Mouse (Mus musculus) embryonic facial prominence, embryonic 13.5 days (tissue): ENCODE data around the gene Sugp2. TPM values are rescaled to one million over a fixed set of nuclear protein-coding genes. Genes with fewer than 3 reads are reported as not detected.
A peak's percentile ranks its signal among the peaks of the same experiment; 100 is the strongest.

ENCODE experiments used
- ATAC-seq: fragments of 200-750 bp; cut with Nextera tagmentation; 2 replicates; pipeline ENCODE4 v1.8.0; 2017; ENCODE audit warnings: low read depth; ENCODE audit not compliant: insufficient number of reproducible peaks, insufficient read depth, low FRiP score, low TSS enrichment
- H3K27ac ChIP-seq: fragments of 300-500 bp; sonication (generic); 2 replicates; pipeline ENCODE4 v1.5.1; 2015; ENCODE audit warnings: moderate library complexity, mild to moderate bottlenecking, inconsistent platforms
- H3K27me3 ChIP-seq: fragments of 300-500 bp; sonication (generic); 2 replicates; pipeline ENCODE4 v1.6.1; 2015; ENCODE audit warnings: mild to moderate bottlenecking, inconsistent platforms
- H3K36me3 ChIP-seq: fragments of 300-500 bp; sonication (generic); 2 replicates; pipeline ENCODE4 v1.6.1; 2015; ENCODE audit warnings: mild to moderate bottlenecking, inconsistent platforms
- H3K4me1 ChIP-seq: fragments of 300-500 bp; sonication (generic); 2 replicates; pipeline ENCODE4 v1.6.1; 2015; ENCODE audit warnings: inconsistent platforms
- H3K4me2 ChIP-seq: fragments of 300-500 bp; sonication (generic); 2 replicates; pipeline ENCODE4 v1.6.1; 2015; ENCODE audit warnings: moderate library complexity, mild to moderate bottlenecking, inconsistent platforms
- H3K4me3 ChIP-seq: fragments of 300-500 bp; sonication (generic); 2 replicates; pipeline ENCODE4 v1.5.1; 2015; ENCODE audit warnings: mild to moderate bottlenecking, inconsistent platforms
- H3K9ac ChIP-seq: fragments of 300-500 bp; sonication (generic); 2 replicates; pipeline ENCODE4 v1.6.1; 2015; ENCODE audit warnings: mild to moderate bottlenecking, inconsistent platforms
- H3K9me3 ChIP-seq: fragments of 300-500 bp; sonication (generic); 2 replicates; pipeline ENCODE4 v1.6.1; 2016; ENCODE audit warnings: inconsistent platforms
- WGBS: fragments of 180-500 bp; shearing (Covaris S2); methylation state at CpG from one replicate; pipeline ENCODE4 v1.1.7; 2015; ENCODE audit warnings: mixed read lengths; 5-methylcytosine and 5-hydroxymethylcytosine counted together
- polyA plus RNA-seq: library from polyadenylated mRNA; unstranded; fragments of >200 nt; fragmentation: Nextera tagmentation; extraction: Ambion mirVana; gene quantifications from 2 replicates; pipeline ENCODE4 v1.2.1, GENCODE M21; 2015

Gene Sugp2
- polyA plus RNA-seq, 1 experiment from 2014 or later, result 43.3 TPM

DNA sequence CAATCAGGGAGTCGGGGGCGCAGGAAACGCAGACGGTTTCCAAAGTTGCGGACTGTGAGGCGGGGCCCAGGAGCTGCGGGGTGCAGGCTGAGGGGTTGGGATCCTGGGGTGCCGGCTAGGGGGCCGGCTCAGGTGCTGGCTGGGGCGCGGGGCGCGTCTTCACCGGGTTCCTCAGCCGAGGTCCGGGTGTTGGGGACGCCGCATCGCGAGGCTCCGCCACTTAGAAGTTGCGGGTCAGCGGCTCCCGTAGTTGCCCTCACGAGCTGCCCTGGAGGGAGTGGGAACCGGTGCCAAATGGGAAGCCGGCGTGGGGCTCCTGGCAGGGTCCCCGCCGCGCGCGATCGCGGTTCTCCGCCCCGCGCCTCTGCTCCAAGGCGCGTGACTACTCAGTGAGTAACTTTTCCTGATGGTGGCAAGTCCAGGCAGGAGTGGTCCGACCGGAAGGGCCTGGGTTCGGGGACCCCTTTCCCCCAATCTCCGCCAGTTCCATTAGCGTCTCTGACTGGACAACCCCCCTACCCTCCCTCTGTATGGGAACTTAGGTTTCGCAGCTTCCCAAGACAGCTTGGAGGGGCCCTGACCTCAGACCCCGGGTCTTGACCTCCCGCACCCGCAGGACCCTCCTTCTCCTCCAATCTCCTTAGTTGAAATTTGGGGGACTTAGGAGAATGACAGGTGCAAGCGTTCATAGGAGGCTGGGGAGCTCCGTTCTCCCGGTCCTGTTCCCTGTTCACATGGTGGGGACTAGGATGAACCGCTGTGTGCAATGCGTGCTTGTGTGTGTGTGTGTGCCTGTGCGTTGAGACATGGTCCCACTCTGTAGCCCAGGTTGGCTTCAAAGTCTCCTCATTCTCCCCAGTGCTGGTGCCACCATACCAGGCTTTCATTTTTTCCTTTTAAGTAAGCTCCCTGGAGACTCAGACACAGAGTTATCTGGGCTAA is 49.4 kb downstream of the Sugp2 start:
- ATAC-seq, result no peak; the same call in 1 of the 2 replicates
- Histone ChIP-seq H3K4me2 (peak overlapping the region; percentile 88), H3K9ac (peak overlapping the region; percentile 95), H3K4me3 (peak overlapping the region; percentile 84), H3K9me3 (0 out of 2 replicates have a peak, but pooled peaks cover 4% of the 10 kb centered on the region), H3K4me1 (peaks cover 13% of the 10 kb centered on the region), H3K36me3 (peaks cover 38% of the 10 kb centered on the region), H3K27me3 (no peaks in the 10 kb centered on the region), H3K27ac (peak overlapping the region; percentile 74)
- under 1% methylated on average over 51 of the region's 55 CpGs for WGBS

DNA sequence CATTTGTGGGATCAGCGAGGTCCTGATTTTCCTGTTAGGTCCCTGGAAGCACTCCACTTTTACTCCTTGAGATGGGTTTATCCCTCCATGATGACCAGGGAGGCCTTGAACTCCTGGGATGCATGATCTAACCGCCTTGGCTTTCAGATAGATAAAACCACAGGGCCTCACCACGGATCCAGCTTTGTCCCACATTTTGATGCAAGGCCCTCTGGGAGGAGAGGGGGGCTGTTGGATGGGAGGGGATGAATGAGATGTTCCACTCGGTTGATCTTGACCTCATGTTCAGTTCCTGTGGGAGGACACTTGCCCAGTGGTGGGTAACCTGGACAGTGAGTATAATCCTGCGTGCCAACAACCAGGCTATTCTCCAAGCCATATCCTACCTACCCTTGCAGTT is 50.4 kb downstream of the Sugp2 start:
- 79% methylated on average over 5 of the region's 5 CpGs for WGBS
- Histone ChIP-seq H3K9ac (peak overlapping the region; percentile 44; the same call in 1 of the 2 replicates), H3K4me2 (peak overlapping the region; percentile 88), H3K4me1 (peaks cover 13% of the 10 kb centered on the region), H3K9me3 (0 out of 2 replicates have a peak, but pooled peaks cover 4% of the 10 kb centered on the region), H3K4me3 (0 out of 2 replicates have a peak overlapping the region, but pooled peaks have one; percentile 6), H3K27me3 (no peaks in the 10 kb centered on the region), H3K27ac (no peak overlapping the region), H3K36me3 (peaks cover 49% of the 10 kb centered on the region)
- ATAC-seq, result no peak

DNA sequence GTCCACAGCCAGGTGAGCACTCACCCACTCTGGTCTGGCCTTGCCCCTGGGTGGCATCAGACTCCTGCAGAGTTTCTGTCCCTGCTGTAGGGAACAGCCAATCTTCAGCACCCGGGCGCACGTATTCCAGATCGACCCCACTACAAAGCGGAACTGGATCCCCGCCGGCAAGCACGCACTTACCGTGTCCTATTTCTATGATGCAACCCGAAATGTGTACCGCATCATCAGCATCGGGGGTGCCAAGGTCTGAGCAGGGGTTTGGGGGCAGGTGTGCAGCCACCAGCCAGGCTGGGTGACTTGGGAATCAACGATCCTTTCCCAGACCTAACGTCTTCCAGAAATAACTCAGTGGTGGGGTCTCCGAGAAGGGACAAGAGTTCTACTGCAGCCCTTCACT is 51.3 kb downstream of the Sugp2 start:
- 96% methylated on average over 15 of the region's 15 CpGs for WGBS
- H3K4me2 ChIP-seq, result no peak overlapping the region
- peaks cover 57% of the 10 kb centered on the region for H3K36me3 ChIP-seq
- no peak overlapping the region for H3K27ac ChIP-seq
- ATAC-seq, result no peak
- H3K4me1 ChIP-seq, result peaks cover 13% of the 10 kb centered on the region
- H3K9me3 ChIP-seq, result 0 out of 2 replicates have a peak, but pooled peaks cover 4% of the 10 kb centered on the region
- H3K9ac ChIP-seq, result no peak overlapping the region
- H3K27me3 ChIP-seq, result no peaks in the 10 kb centered on the region
- H3K4me3 ChIP-seq, result no peak overlapping the region

DNA sequence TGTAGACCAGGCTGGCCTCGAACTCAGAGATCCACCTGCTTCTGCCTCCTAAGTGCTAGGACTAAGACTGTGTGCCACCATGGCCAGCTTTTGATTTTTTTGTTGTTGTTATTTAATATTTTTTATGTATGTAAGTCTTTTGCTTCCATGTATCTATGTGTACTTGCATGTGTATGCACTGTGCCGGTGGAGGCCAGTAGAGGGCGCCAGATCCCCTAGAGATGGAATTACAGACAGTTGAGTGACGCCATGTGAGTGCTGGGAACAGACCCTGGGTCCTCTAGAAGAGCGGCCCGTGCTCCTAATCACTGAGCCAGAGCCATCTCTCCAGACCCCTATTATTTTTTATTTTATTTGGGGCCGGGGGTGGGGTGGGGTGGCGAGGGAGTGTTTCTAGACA is 52.7 kb downstream of the Sugp2 start:
- no peak overlapping the region for H3K27ac ChIP-seq
- H3K27me3 ChIP-seq, result no peaks in the 10 kb centered on the region
- peaks cover 13% of the 10 kb centered on the region for H3K4me1 ChIP-seq
- 0 out of 2 replicates have a peak, but pooled peaks cover 4% of the 10 kb centered on the region for H3K9me3 ChIP-seq
- WGBS, result 93% methylated on average over 8 of the region's 8 CpGs
- peaks cover 71% of the 10 kb centered on the region for H3K36me3 ChIP-seq
- no peak for ATAC-seq
- no peak overlapping the region for H3K4me3 ChIP-seq
- no peak overlapping the region for H3K9ac ChIP-seq
- H3K4me2 ChIP-seq, result no peak overlapping the region

DNA sequence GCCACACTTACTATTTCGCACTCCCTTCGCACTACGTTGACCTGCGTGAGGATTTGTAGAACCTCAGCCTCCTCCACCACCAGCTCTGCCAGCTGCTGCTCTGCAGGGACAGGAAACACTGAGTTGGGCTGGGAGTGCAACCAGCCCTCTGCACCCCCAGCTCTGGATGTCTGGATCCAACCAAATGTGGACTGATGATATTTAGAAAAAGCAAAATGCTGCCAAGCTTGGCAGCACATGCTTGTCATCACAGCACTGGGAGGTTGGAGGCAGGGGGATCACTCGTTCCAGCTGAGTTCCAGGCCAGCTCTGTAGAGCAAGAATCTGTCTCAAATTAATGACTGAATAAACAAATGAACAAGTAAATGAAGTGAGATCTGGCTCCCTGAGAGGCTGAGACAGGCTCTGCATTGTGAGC is 60.0 kb downstream of the Sugp2 start:
- Histone ChIP-seq H3K4me1 (peaks cover 12% of the 10 kb centered on the region; the same call in 1 of the 2 replicates), H3K36me3 (peaks cover 94% of the 10 kb centered on the region), H3K4me3 (no peak overlapping the region), H3K9ac (no peak overlapping the region), H3K9me3 (no peaks in the 10 kb centered on the region), H3K27me3 (no peaks in the 10 kb centered on the region), H3K4me2 (no peak overlapping the region), H3K27ac (peak overlapping the region; percentile 60)
- peak; percentile 12; the same call in 1 of the 2 replicates for ATAC-seq
- WGBS, result 52% methylated on average over 5 of the region's 5 CpGs

DNA sequence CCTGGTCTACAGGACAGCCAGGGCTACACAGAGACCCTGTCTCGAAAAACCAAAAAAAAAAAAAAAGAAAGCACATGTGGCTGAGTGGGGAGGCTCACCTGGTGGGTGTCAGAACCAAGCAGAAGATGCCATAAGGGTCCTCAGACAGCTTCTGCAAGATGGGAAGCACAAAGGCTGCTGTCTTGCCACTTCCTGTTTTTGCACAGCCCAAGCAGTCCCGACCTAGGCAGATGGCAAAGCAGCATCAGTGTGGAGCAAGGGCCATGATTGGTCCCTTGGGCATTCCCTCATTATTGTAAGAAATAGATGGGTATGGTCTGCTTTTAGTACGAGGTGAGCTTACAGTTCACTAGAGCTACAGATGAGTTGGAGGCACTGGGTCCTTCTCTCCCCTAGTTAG is 66.9 kb downstream of the Sugp2 start:
- no peak overlapping the region for H3K4me3 ChIP-seq
- WGBS, result 84% methylated on average over 3 of the region's 3 CpGs
- no peak for ATAC-seq

DNA sequence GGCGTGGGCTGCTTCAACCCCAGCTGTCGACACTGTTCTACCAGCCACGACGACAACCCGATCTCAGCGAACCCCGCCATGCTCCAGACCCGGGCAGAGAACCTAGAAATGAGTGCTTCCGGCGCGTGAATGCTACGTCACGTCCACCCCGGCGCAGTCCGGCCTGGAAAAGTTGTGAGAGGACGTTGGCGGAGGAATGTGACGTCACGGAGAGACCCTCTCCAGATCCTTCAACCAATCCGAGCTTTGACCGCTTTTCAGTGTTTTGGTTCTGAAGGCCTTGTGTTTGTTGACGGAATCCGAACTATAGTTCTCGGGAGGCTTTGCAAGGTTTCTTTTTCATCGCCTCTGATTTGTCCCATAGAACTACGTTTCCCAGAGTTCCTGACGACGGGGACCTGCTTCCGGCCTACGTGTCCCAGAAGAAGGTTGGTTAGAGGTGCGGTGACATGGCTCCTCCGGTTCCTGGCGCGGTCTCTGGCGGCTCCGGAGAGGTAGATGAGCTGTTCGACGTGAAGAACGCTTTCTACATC is 68.4 kb downstream of the Sugp2 start, which contains the start of the genes Ddx49 and Cope:
Ddx49 (minus strand) TSS at position 132 of the 533 bp plus-strand sequence.
Cope (plus strand) TSS at position 161 of the 533 bp plus-strand sequence.
- Histone ChIP-seq H3K4me2 (peak within 1 kb of the TSS; percentile 92), H3K27ac (peak within 1 kb of the TSS; percentile 86), H3K9me3 (no peaks in the 10 kb centered on the region), H3K4me3 (peak within 1 kb of the TSS; percentile 93), H3K4me1 (peaks cover 25% of the 10 kb centered on the region), H3K36me3 (peaks cover 56% of the 10 kb centered on the region), H3K9ac (peak within 1 kb of the TSS; percentile 88), H3K27me3 (no peaks in the 10 kb centered on the region)
- peak; percentile 80 for ATAC-seq
- under 1% methylated on average over 40 of the region's 40 CpGs for WGBS

More for the DNA sequence above, 66.9 kb downstream of the Sugp2 start:
- Histone ChIP-seq H3K36me3 (peaks cover 59% of the 10 kb centered on the region), H3K4me2 (peak overlapping the region; percentile 92; the same call in 1 of the 2 replicates), H3K9ac (no peak overlapping the region), H3K27me3 (no peaks in the 10 kb centered on the region), H3K9me3 (no peaks in the 10 kb centered on the region), H3K4me1 (peaks cover 25% of the 10 kb centered on the region), H3K27ac (no peak overlapping the region)

- Histone ChIP-seq H3K4me3 (peak overlapping the region; percentile 93), H3K36me3 (peaks cover 56% of the 10 kb centered on the region), H3K27ac (peak overlapping the region; percentile 86), H3K27me3 (no peaks in the 10 kb centered on the region), H3K9me3 (no peaks in the 10 kb centered on the region), H3K9ac (peak overlapping the region; percentile 88), H3K4me1 (peaks cover 25% of the 10 kb centered on the region), H3K4me2 (peak overlapping the region; percentile 92)
- ATAC-seq, result no peak
- 5% methylated on average over 16 of the region's 16 CpGs for WGBS
Observed at GRCm38 (mm10) chr8:70302901-70303300, 68.9 kb downstream of the Sugp2 start.

DNA sequence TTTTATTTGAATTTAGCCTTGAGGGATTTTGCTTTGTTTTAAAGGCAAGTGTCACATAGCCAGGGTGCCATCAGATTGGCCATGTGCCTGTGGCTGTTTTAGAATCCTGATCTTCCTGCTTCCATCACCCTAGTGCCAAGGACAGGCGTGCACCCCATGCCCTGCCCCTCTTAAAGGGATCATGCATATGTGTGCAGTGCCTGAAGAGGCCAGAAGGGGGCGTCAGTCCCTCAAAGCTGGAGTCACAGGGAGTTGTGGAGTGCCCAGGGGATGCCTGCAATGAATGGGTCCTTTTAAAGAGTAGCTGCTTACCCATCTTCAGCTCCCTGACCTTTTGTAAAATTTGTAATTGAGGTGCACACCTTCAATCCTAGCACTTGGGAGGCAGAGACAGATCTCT is 75.3 kb downstream of the Sugp2 start:
- peaks cover 88% of the 10 kb centered on the region for H3K36me3 ChIP-seq
- H3K4me1 ChIP-seq, result 0 out of 2 replicates have a peak, but pooled peaks cover 3% of the 10 kb centered on the region
- H3K4me2 ChIP-seq, result no peak overlapping the region
- no peaks in the 10 kb centered on the region for H3K27me3 ChIP-seq
- no peaks in the 10 kb centered on the region for H3K9me3 ChIP-seq
- no peak overlapping the region for H3K4me3 ChIP-seq
- WGBS, result 28% methylated on average over 2 of the region's 2 CpGs
- no peak for ATAC-seq
- H3K27ac ChIP-seq, result no peak overlapping the region
- no peak overlapping the region for H3K9ac ChIP-seq

GRCm38 (mm10) chr8:70313399-70313798 is 79.4 kb downstream of the Sugp2 start:
- Histone ChIP-seq H3K27ac (no peak overlapping the region), H3K27me3 (no peaks in the 10 kb centered on the region), H3K4me1 (peaks cover 34% of the 10 kb centered on the region), H3K36me3 (peaks cover 53% of the 10 kb centered on the region), H3K4me3 (no peak overlapping the region), H3K9me3 (no peaks in the 10 kb centered on the region), H3K4me2 (no peak overlapping the region), H3K9ac (no peak overlapping the region)
- ATAC-seq, result no peak
- WGBS, result 87% methylated on average over 2 of the region's 2 CpGs

GRCm38 (mm10) chr8:70315624-70316510 is 81.8 kb downstream of the Sugp2 start, which contains the start of gene Cers1:
Gene Cers1, plus strand, starts transcription at chr8:70315775.
- 2% methylated on average over 66 of the region's 66 CpGs for WGBS
- peak; percentile 65; the same call in 1 of the 2 replicates for ATAC-seq

More at GRCm38 (mm10) chr8:70315624-70316510, 81.8 kb downstream of the Sugp2 start, which contains the start of gene Cers1:
- peak within 1 kb of the TSS; percentile 85 for H3K4me2 ChIP-seq
- no peaks in the 10 kb centered on the region for H3K9me3 ChIP-seq
- peaks cover 43% of the 10 kb centered on the region for H3K36me3 ChIP-seq
- peak within 1 kb of the TSS; percentile 78 for H3K9ac ChIP-seq
- H3K4me1 ChIP-seq, result peaks cover 34% of the 10 kb centered on the region
- H3K27ac ChIP-seq, result peak within 1 kb of the TSS; percentile 79
- H3K27me3 ChIP-seq, result no peaks in the 10 kb centered on the region
- peak within 1 kb of the TSS; percentile 59 for H3K4me3 ChIP-seq
